In the genomic region with DNA sequence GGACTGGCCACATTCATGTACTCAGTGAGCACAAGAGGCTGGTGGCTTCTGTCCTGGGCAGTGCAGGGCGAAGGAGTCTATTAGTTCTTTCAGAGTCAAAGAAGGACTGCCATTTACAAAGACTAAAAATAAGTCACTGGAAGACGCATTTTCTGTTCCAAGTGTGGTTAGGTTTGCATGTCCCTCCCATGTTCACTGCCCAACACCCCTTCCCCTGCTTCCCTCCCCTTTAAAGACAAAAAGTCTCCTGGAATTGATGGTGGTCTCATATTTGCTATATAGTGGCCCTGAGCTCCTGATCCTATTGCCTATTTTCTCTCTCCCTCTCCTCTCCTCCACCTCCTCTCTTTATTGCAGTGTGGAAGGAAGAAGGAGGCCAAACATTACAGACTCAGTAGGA, we compare ENCODE assay signal across 28 mouse cellular contexts. TPM values are rescaled to one million over a fixed set of nuclear protein-coding genes. Genes with fewer than 3 reads are reported as not detected.
DNase-seq lines count a peak whose midpoint lies in the region; ATAC-seq and TF ChIP-seq lines count a peak whose summit lies in the region.
"Had no signal": no experiment of that assay in that cellular context is flagged by ENCODE, and none has a peak within 500 bp of the region (broad histone marks: within the 10 kb centered on the region; RNA-seq: fewer than 3 reads in every experiment).

No protein-coding gene starts in this region.

- H3K4me2 ChIP-seq in embryonic facial prominence, embryonic 14.5 days (ENCODE audit: low read depth, low read length), result no peak overlapping the region
- no peak overlapping the region for H3K4me2 ChIP-seq in liver, embryonic 12.5 days
- H3K4me2 ChIP-seq: embryonic facial prominence, embryonic 12.5 days; embryonic facial prominence, embryonic 15.5 days; forebrain, embryonic 12.5 days had no signal

- no peaks in the 10 kb centered on the region for H3K4me1 ChIP-seq in embryonic facial prominence, embryonic 14.5 days (ENCODE audit: control insufficient read depth, insufficient read depth, low read length)
- H3K4me1 ChIP-seq in embryonic facial prominence, embryonic 10.5 days, result no peaks in the 10 kb centered on the region
- H3K4me1 ChIP-seq in liver, adult 2 months (ENCODE audit: control insufficient read depth, insufficient read depth, low read length), result peaks cover 23% of the 10 kb centered on the region
- 0 out of 2 replicates have a peak, but pooled peaks cover 4% of the 10 kb centered on the region for H3K4me1 ChIP-seq in liver, embryonic 12.5 days
- H3K4me1 ChIP-seq in brown adipose tissue, adult 24 weeks (ENCODE audit: control insufficient read depth, insufficient read depth, insufficient read length, low read length), result peaks cover 7% of the 10 kb centered on the region
- H3K4me1 ChIP-seq: embryonic facial prominence, embryonic 12.5 days; embryonic facial prominence, embryonic 15.5 days had no signal

- no peaks in the 10 kb centered on the region for H3K27me3 ChIP-seq in embryonic facial prominence, embryonic 14.5 days (replicated peaks; ENCODE audit: control insufficient read depth, insufficient read depth, low read length)
- no peaks in the 10 kb centered on the region for H3K27me3 ChIP-seq in embryonic facial prominence, embryonic 10.5 days (replicated peaks; ENCODE audit: low read depth, poor library complexity, severe bottlenecking)
- H3K27me3 ChIP-seq in liver, adult 2 months (ENCODE audit: control insufficient read depth, insufficient read depth, low read length), result no peaks in the 10 kb centered on the region
- no peaks in the 10 kb centered on the region for H3K27me3 ChIP-seq in liver, embryonic 12.5 days (replicated peaks)
- H3K27me3 ChIP-seq: CH12.LX; embryonic facial prominence, embryonic 12.5 days; embryonic facial prominence, embryonic 15.5 days; forebrain, embryonic 12.5 days; Patski had no signal

- no peak overlapping the region for H3K4me3 ChIP-seq in embryonic facial prominence, embryonic 14.5 days (ENCODE audit: low read depth, low read length)
- H3K4me3 ChIP-seq in embryonic facial prominence, embryonic 10.5 days, result no peak overlapping the region
- H3K4me3 ChIP-seq in liver, adult 2 months (ENCODE audit: insufficient read depth, low read depth, low read length), result no peak overlapping the region
- no peak overlapping the region for H3K4me3 ChIP-seq in liver, embryonic 12.5 days
- no peak overlapping the region for H3K4me3 ChIP-seq in brown adipose tissue, adult 24 weeks (ENCODE audit: insufficient read depth, low read depth, low read length)
- H3K4me3 ChIP-seq: embryonic facial prominence, embryonic 12.5 days; embryonic facial prominence, embryonic 15.5 days; erythroblast, embryonic 14.5 days; forebrain, embryonic 10.5 days; forebrain, embryonic 12.5 days had no signal

- peaks cover 32% of the 10 kb centered on the region for H3K36me3 ChIP-seq in embryonic facial prominence, embryonic 14.5 days (ENCODE audit: control insufficient read depth, insufficient read depth, low read length)
- peaks cover 10% of the 10 kb centered on the region for H3K36me3 ChIP-seq in embryonic facial prominence, embryonic 10.5 days (replicated peaks)
- H3K36me3 ChIP-seq in liver, adult 2 months (ENCODE audit: control insufficient read depth, insufficient read depth, low read length), result peaks cover 57% of the 10 kb centered on the region
- peaks cover 86% of the 10 kb centered on the region for H3K36me3 ChIP-seq in liver, embryonic 12.5 days

- 78% methylated on average over 2 of the region's 2 CpGs for WGBS in embryonic facial prominence, embryonic 14.5 days
- WGBS in embryonic facial prominence, embryonic 10.5 days, result 91% methylated on average over 2 of the region's 2 CpGs
- WGBS in liver, adult 2 months, result 87% methylated on average over 2 of the region's 2 CpGs
- 78% methylated on average over 2 of the region's 2 CpGs for WGBS in liver, embryonic 12.5 days (ENCODE audit: insufficient replicate concordance)

- DNase-seq in embryonic facial prominence, embryonic 14.5 days (ENCODE audit: low spot score), result peak; percentile 8
- no peak for DNase-seq in embryonic facial prominence, embryonic 10.5 days (ENCODE audit: low spot score)
- DNase-seq in liver, adult 2 months (ENCODE audit: extremely low read depth, low read depth, low spot score), result no peak
- no peak for DNase-seq in left cerebral cortex, adult 8-10 months (ENCODE audit: low spot score in 2 of 2)
- DNase-seq: adrenal gland, adult 8-10 months; adrenal gland, postnatal 14 days; adrenal gland, postnatal 36 days; B cell, adult 2 months; cerebellum, adult 11 months; cerebellum, adult 18-20 months; cerebellum, adult 8-10 months; cerebellum, adult 9-11 months; cerebellum, postnatal 14 days; cerebellum, postnatal 36 days; embryo, embryonic 11 days had no signal

- TF ChIP-seq POLR2A in liver, adult 2 months (IDR thresholded peaks at IDR 0.05; ENCODE audit: extremely low read depth, insufficient read depth, low read length), result no peak

- H3K9me3 ChIP-seq in embryonic facial prominence, embryonic 14.5 days (ENCODE audit: control insufficient read depth, low read length), result no peaks in the 10 kb centered on the region
- H3K9me3 ChIP-seq in embryonic facial prominence, embryonic 10.5 days, result no peaks in the 10 kb centered on the region
- H3K9me3 ChIP-seq in liver, embryonic 12.5 days (replicated peaks), result no peaks in the 10 kb centered on the region
- H3K9me3 ChIP-seq: embryonic facial prominence, embryonic 12.5 days; embryonic facial prominence, embryonic 15.5 days; forebrain, embryonic 10.5 days; forebrain, embryonic 12.5 days; G1E had no signal

- peak; percentile 57; the same call in 1 of the 2 replicates for ATAC-seq in embryonic facial prominence, embryonic 14.5 days (ENCODE audit: low read depth)
- no peak for ATAC-seq in liver, embryonic 12.5 days
- ATAC-seq: CD4-positive, CD25-positive, alpha-beta regulatory T cell, adult 4 months; forebrain, embryonic 14.5 days; forebrain, embryonic 16.5 days; Patski had no signal

- H3K79me2 ChIP-seq in liver, adult 2 months (ENCODE audit: control insufficient read depth, insufficient read depth, low read length), result no peaks in the 10 kb centered on the region

- no peak overlapping the region for H3K9ac ChIP-seq in embryonic facial prominence, embryonic 14.5 days (ENCODE audit: low read depth, low read length)
- no peak overlapping the region for H3K9ac ChIP-seq in liver, adult 2 months (ENCODE audit: low read depth, low read length)
- H3K9ac ChIP-seq in liver, embryonic 12.5 days, result no peak overlapping the region
- H3K9ac ChIP-seq: embryonic facial prominence, embryonic 12.5 days; embryonic facial prominence, embryonic 15.5 days; forebrain, embryonic 12.5 days had no signal

- no peak for TF ChIP-seq CTCF in liver, adult 2 months (IDR thresholded peaks at IDR 0.05; ENCODE audit: low read depth, low read length)

- H3K27ac ChIP-seq in embryonic facial prominence, embryonic 14.5 days (replicated peaks; ENCODE audit: low read depth, low read length), result no peak overlapping the region
- no peak overlapping the region for H3K27ac ChIP-seq in embryonic facial prominence, embryonic 10.5 days (replicated peaks)
- H3K27ac ChIP-seq in liver, adult 2 months (replicated peaks; ENCODE audit: insufficient read depth, low read depth, low read length), result peak overlapping the region; percentile 58
- H3K27ac ChIP-seq in liver, embryonic 12.5 days, result no peak overlapping the region
- peak overlapping the region; percentile 39 for H3K27ac ChIP-seq in brown adipose tissue, adult 24 weeks (replicated peaks; ENCODE audit: low read depth, low read length)
- H3K27ac ChIP-seq: embryonic facial prominence, embryonic 12.5 days; embryonic facial prominence, embryonic 15.5 days; forebrain, embryonic 10.5 days; forebrain, embryonic 12.5 days had no signal

RNA-seq across cellular contexts. Expression of gene Sgo1, which starts 33.2 kb away (rescaled TPM):
- polyA plus RNA-seq in embryonic facial prominence, embryonic 14.5 days (2014; fragmentation: Nextera tagmentation; extraction: Ambion mirVana), result 22.8 and 24.4 TPM in 2 replicates
- polyA plus RNA-seq in embryonic facial prominence, embryonic 10.5 days (2016; fragmentation: Nextera tagmentation; extraction: Ambion mirVana), result 42.0 and 43.2 TPM in 2 replicates
- total RNA-seq in liver, adult 2 months (2014; rRNA removed), result 0.18 and 0.20 TPM in 2 replicates
- polyA plus RNA-seq in liver, adult 2 months (2012; rRNA removed), result not detected in 2 replicates
- polyA plus RNA-seq in liver, embryonic 12.5 days (2016; fragmentation: Nextera tagmentation; extraction: Ambion mirVana), result 39.1 and 40.5 TPM in 2 replicates
- not detected in 2 replicates for polyA plus RNA-seq in brown adipose tissue, adult 24 weeks (2012; ENCODE audit: insufficient read depth, insufficient read length, missing spikeins)
- under 1 TPM; 0.11 to 0.19 (median 0.15) TPM for total RNA-seq in left cerebral cortex, adult 8-10 months (2022)

Comparison
In these comparisons a context has a peak if more than half of its experiments do, and no peak if none do; other contexts are left out.
1. H3K27ac ChIP-seq: peak in liver, adult 2 months (single experiment) and brown adipose tissue, adult 24 weeks (single experiment); none in embryonic facial prominence, embryonic 14.5 days (single experiment), embryonic facial prominence, embryonic 10.5 days (single experiment) and liver, embryonic 12.5 days (single experiment).
2. RNA of gene Sgo1, which starts 33.2 kb away (polyA plus RNA-seq): 42.0 to 43.2 TPM in embryonic facial prominence, embryonic 10.5 days, 39.1 to 40.5 TPM in liver, embryonic 12.5 days and 22.8 to 24.4 TPM in embryonic facial prominence, embryonic 14.5 days; not detected in brown adipose tissue, adult 24 weeks and not detected in liver, adult 2 months; every median in the first group is over 10 times any median in the second.